Mouse (Mus musculus) gastrocnemius, postnatal 36 days (tissue): Measurements from ENCODE around the gene Cop1. TPM values are rescaled to one million over a fixed set of nuclear protein-coding genes. Genes with fewer than 3 reads are reported as not detected.

ENCODE experiments used
- DNase-seq, 2 experiments: peaks; one replicate each; pipeline ENCODE4 v3.0.0; 2022
- intact Hi-C: fragments of 180-260 bp; cut with DNase I; formaldehyde crosslinking; loops from one replicate; pipeline ENCODE4 v1.15.1; 2025
- microRNA-seq, 2 experiments: library from miRNA; unstranded; fragments of <30 nt; microRNA quantifications; one replicate each; pipeline ENCODE4 v1.2.0; 2021
- total RNA-seq, 2 experiments: library from RNA; stranded (reverse); gene quantifications; 2 replicates each; pipeline ENCODE4 v1.2.3; 2021

Gene Cop1
- total RNA-seq, 2 experiments from 2014 or later: 131 to 135 TPM

DNA sequence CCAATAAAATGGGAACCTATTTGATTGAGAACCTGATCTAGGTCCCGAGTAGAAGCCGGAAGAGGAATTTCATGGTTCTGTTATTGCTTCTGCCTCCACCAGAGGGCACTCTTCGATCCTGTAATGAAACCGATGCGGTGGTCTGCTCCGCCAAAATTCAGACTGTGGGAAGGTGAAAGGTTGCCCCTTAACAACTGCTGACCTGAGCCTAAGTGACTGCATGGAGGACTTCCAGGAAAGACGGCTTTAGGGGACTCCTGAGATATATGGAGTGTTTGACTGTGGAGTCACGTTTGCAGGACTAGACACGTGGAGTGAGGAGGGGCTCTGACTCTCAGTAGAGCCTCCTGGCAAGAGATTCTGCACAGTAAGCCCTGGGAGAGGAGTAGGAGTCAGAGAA, 164.4 kb downstream of the Cop1 start:
- DNase-seq: peak in 1 of 2 experiments; percentile 22
- intact Hi-C loops: loop anchor here (5.0 to 10.0 kb wide), 2 partner anchors 386 to 688 kb away; no protein-coding TSS in a partner anchor

Small RNAs within 50 kb of the gene (microRNA-seq; reads per million reads assigned to microRNA genes)
- gene Mir1843b: 151 to 173 reads per million in 2 experiments
